Mouse (Mus musculus) erythroblast, embryonic 14.5 days (primary cell): ENCODE data around the gene Map3k7cl.

ENCODE experiments used
- GATA1 ChIP-seq: IDR thresholded peaks from 2 replicates; pipeline ENCODE4 v1.6.1; 2012; ENCODE audit warnings: low read length, inconsistent platforms, mixed read lengths
- TAL1 ChIP-seq: IDR thresholded peaks from 3 replicates; pipeline ENCODE4 v1.6.1; 2012; ENCODE audit warnings: low read length, inconsistent platforms, mixed read lengths

- TF ChIP-seq TAL1 (no peak), GATA1 (no peak)
Measured at GRCm38 (mm10) chr16:87579462-87579861, 26.3 kb downstream of the Map3k7cl start.
